Mouse (Mus musculus): Measurements from ENCODE around the gene Enoph1. TPM values are rescaled to one million over a fixed set of nuclear protein-coding genes. Genes with fewer than 3 reads are reported as not detected.

Gene Enoph1
- polyA plus RNA-seq, 1 experiment, result 34.2 TPM

DNA sequence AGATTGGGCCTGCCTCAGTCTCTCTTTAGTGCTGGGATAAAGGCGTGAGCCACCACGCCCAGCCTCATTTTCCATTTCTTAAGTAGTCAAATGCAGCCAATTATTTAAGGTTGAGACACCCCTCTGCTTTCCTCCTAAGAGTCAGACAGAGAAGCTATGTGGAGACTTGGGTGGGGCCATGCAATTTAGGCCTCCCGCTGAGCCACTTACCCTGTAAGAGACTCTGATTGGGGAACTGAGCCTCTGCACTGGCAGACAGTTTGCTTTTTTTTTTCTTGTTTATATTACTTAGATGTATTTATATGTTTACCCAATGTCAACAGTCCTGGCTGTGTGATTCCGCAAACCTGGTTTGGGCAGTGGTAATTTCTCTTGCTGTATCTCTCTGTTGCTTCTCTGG is 4.2 kb downstream of the Enoph1 start:
- TF ChIP-seq CTCF (IDR thresholded peaks at IDR 0.05; ENCODE audit: borderline replicate concordance, control insufficient read depth, extremely low read depth, insufficient read depth, low read length, poor library complexity), result no peak
- TF ChIP-seq POLR2A (IDR thresholded peaks at IDR 0.05; ENCODE audit: control insufficient read depth, extremely low read depth, insufficient read depth, low read length, poor library complexity), result no peak
- no peak overlapping the region for H3K27ac ChIP-seq (ENCODE audit: control insufficient read depth, insufficient read depth, low read length)
- peaks cover 3% of the 10 kb centered on the region; the same call in 1 of the 2 replicates for H3K4me1 ChIP-seq (replicated peaks; ENCODE audit: control insufficient read depth, insufficient read depth, low read length)
- H3K4me3 ChIP-seq (ENCODE audit: control insufficient read depth, insufficient read depth, low read length), result no peak overlapping the region
- no peaks in the 10 kb centered on the region for H3K36me3 ChIP-seq (ENCODE audit: control insufficient read depth, insufficient read depth, low read length)
- 95% methylated on average over 4 of the region's 4 CpGs for WGBS
- DNase-seq, result no peak
- no peaks in the 10 kb centered on the region for H3K27me3 ChIP-seq (ENCODE audit: control insufficient read depth, insufficient read depth, low read length)

DNA sequence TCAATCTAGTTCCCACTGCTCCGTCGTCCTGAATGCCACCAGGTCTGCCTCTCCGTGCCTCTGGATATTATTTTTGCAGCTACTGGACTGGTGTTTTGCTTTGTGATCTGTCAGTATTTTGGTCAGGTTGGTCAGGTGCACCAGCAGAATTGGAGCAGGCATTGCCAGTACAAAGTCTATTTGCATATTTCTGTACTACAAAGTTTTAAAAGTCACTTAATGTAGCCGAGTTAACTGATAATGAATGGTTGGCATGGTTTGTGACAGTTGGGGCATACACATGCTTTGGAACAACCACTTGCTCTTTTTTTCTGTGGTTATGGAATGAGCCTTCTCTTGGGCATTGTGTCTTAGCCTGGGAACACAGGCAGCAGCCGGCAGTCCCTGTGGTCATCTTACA is 4.8 kb downstream of the Enoph1 start:
- Histone ChIP-seq H3K4me3 (ENCODE audit: control insufficient read depth, insufficient read depth, low read length) (no peak overlapping the region), H3K36me3 (ENCODE audit: control insufficient read depth, insufficient read depth, low read length) (no peaks in the 10 kb centered on the region), H3K4me1 (replicated peaks; ENCODE audit: control insufficient read depth, insufficient read depth, low read length) (peaks cover 3% of the 10 kb centered on the region; the same call in 1 of the 2 replicates), H3K27me3 (ENCODE audit: control insufficient read depth, insufficient read depth, low read length) (no peaks in the 10 kb centered on the region), H3K27ac (ENCODE audit: control insufficient read depth, insufficient read depth, low read length) (no peak overlapping the region)
- 93% methylated on average over 5 of the region's 5 CpGs for WGBS
- no peak for TF ChIP-seq POLR2A (IDR thresholded peaks at IDR 0.05; ENCODE audit: control insufficient read depth, extremely low read depth, insufficient read depth, low read length, poor library complexity)
- TF ChIP-seq CTCF (IDR thresholded peaks at IDR 0.05; ENCODE audit: borderline replicate concordance, control insufficient read depth, extremely low read depth, insufficient read depth, low read length, poor library complexity), result no peak
- no peak for DNase-seq

DNA sequence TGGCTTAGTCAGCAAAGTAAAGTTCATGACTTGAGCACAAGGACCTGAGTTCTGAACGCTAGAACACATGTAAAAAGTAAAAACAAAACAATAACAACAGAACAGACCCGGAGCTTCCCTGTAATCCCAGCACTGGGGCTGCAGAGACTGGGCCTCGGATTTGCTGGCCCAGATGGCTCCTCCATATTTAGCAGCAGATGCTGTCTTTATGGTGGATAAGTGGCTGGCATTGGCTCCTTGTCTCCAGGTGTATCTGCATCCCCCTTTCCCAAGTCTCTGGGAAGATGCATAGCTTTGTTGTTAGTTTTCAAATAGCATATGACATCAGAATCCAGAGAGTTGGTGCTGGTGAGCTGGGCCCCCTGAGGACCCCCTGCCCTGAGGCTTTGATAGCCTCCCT is 6.3 kb downstream of the Enoph1 start:
- Histone ChIP-seq H3K4me3 (ENCODE audit: control insufficient read depth, insufficient read depth, low read length) (no peak overlapping the region), H3K27me3 (ENCODE audit: control insufficient read depth, insufficient read depth, low read length) (no peaks in the 10 kb centered on the region), H3K4me1 (replicated peaks; ENCODE audit: control insufficient read depth, insufficient read depth, low read length) (no peaks in the 10 kb centered on the region), H3K36me3 (ENCODE audit: control insufficient read depth, insufficient read depth, low read length) (no peaks in the 10 kb centered on the region), H3K27ac (ENCODE audit: control insufficient read depth, insufficient read depth, low read length) (no peak overlapping the region)
- no peak for TF ChIP-seq CTCF (IDR thresholded peaks at IDR 0.05; ENCODE audit: borderline replicate concordance, control insufficient read depth, extremely low read depth, insufficient read depth, low read length, poor library complexity)
- no peak for TF ChIP-seq POLR2A (IDR thresholded peaks at IDR 0.05; ENCODE audit: control insufficient read depth, extremely low read depth, insufficient read depth, low read length, poor library complexity)
- DNase-seq, result no peak
- 94% methylated on average over 3 of the region's 3 CpGs for WGBS

DNA sequence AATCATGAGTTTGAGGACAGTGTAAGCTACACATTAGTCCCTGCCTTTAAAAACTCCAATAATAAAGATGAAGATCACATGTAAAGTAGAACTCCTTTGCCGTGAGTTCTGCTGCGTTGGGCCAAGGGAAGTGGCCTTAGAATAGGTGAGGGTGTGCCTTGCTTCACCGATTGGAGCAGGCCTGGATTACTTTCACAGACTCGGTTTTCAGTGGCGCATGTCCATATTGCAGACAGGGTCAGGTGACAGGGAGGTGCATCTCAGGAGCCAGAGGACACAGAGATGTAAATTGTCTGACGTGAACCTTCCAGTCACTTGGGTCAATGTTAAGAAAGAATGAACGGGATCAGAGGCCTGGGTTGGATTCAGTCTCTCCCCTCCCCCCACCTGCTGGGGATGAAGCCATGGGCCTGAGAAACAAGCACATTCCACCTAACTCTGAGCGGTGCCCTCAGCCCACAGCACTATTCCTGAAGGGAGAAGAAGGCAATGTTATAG is 7.4 kb downstream of the Enoph1 start:
- Histone ChIP-seq H3K4me3 (ENCODE audit: control insufficient read depth, insufficient read depth, low read length) (no peak overlapping the region), H3K36me3 (ENCODE audit: control insufficient read depth, insufficient read depth, low read length) (no peaks in the 10 kb centered on the region), H3K27me3 (ENCODE audit: control insufficient read depth, insufficient read depth, low read length) (no peaks in the 10 kb centered on the region), H3K27ac (ENCODE audit: control insufficient read depth, insufficient read depth, low read length) (no peak overlapping the region), H3K4me1 (replicated peaks; ENCODE audit: control insufficient read depth, insufficient read depth, low read length) (no peaks in the 10 kb centered on the region)
- WGBS, result 92% methylated on average over 8 of the region's 8 CpGs
- TF ChIP-seq POLR2A (IDR thresholded peaks at IDR 0.05; ENCODE audit: control insufficient read depth, extremely low read depth, insufficient read depth, low read length, poor library complexity), result no peak
- TF ChIP-seq CTCF (IDR thresholded peaks at IDR 0.05; ENCODE audit: borderline replicate concordance, control insufficient read depth, extremely low read depth, insufficient read depth, low read length, poor library complexity), result no peak
- no peak for DNase-seq

DNA sequence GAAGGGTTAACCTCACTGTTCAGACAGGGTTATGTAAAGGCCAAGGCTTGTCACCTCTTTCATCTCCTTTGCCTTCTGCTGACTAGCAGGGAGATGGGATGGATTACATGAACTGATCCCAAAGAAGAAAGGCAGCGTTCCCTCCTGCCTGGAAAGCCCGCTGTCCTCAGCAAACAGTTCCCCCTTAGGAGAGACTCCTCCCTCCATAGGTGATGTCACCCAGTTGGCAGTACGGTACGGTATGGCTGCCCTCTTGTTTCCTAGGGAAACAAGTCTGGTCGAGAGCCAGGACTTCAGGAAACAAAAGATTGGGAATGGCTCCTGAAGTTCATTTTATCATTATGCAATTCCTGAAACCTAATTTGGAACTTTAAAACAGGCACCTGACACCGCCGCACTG is 8.1 kb downstream of the Enoph1 start:
- TF ChIP-seq CTCF (IDR thresholded peaks at IDR 0.05; ENCODE audit: borderline replicate concordance, control insufficient read depth, extremely low read depth, insufficient read depth, low read length, poor library complexity), result no peak
- H3K4me3 ChIP-seq (ENCODE audit: control insufficient read depth, insufficient read depth, low read length), result no peak overlapping the region
- H3K4me1 ChIP-seq (replicated peaks; ENCODE audit: control insufficient read depth, insufficient read depth, low read length), result no peaks in the 10 kb centered on the region
- H3K27ac ChIP-seq (ENCODE audit: control insufficient read depth, insufficient read depth, low read length), result no peak overlapping the region
- 92% methylated on average over 7 of the region's 7 CpGs for WGBS
- H3K36me3 ChIP-seq (ENCODE audit: control insufficient read depth, insufficient read depth, low read length), result no peaks in the 10 kb centered on the region
- no peaks in the 10 kb centered on the region for H3K27me3 ChIP-seq (ENCODE audit: control insufficient read depth, insufficient read depth, low read length)
- DNase-seq, result no peak

DNA sequence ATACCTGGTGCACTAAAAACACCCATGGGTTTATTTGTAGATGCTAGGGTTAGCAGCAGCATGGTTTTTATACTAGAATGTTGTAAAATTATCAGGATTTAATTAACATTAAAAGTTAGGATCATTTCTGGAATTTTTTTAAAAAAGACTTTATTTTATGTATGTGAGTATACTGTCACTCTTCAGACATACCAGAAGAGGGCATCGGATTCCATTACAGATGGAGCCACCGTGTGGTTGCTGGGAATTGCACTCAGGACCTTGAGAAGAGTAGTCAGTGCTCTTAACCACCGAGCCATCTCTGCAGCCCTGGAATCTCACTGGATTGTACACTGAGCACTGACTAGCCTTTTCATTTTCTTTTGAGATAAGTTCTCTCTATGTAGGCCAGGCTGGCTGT is 10.1 kb downstream of the Enoph1 start:
- no peaks in the 10 kb centered on the region for H3K27me3 ChIP-seq (ENCODE audit: control insufficient read depth, insufficient read depth, low read length)
- H3K4me3 ChIP-seq (ENCODE audit: control insufficient read depth, insufficient read depth, low read length), result no peak overlapping the region
- DNase-seq, result no peak
- 95% methylated on average over 3 of the region's 3 CpGs for WGBS
- H3K36me3 ChIP-seq (ENCODE audit: control insufficient read depth, insufficient read depth, low read length), result no peaks in the 10 kb centered on the region
- no peaks in the 10 kb centered on the region for H3K4me1 ChIP-seq (replicated peaks; ENCODE audit: control insufficient read depth, insufficient read depth, low read length)
- TF ChIP-seq CTCF (IDR thresholded peaks at IDR 0.05; ENCODE audit: borderline replicate concordance, control insufficient read depth, extremely low read depth, insufficient read depth, low read length, poor library complexity) (no peak), POLR2A (IDR thresholded peaks at IDR 0.05; ENCODE audit: control insufficient read depth, extremely low read depth, insufficient read depth, low read length, poor library complexity) (no peak)
- H3K27ac ChIP-seq (ENCODE audit: control insufficient read depth, insufficient read depth, low read length), result no peak overlapping the region

DNA sequence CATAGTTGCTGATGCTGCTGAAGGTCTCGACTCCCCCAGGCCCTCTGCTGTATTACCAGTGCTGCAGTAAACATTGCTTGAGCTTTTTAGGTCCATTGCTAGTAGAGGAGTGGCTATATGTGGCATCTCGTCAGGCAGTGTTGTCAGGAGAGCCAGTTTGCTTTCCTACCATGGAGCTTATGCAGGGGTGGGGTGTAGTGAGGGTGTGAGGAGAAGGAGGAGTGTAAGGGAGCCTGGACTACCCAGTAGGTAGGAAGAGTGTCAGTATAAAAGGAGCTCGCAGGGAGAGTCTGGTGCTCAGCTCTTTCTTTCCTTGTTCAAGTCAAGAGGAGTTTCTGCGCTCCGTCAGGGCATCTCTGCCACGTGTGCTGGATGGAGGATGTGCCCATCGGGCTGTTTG is 12.9 kb downstream of the Enoph1 start:
- 94% methylated on average over 7 of the region's 7 CpGs for WGBS
- Histone ChIP-seq H3K4me1 (replicated peaks; ENCODE audit: control insufficient read depth, insufficient read depth, low read length) (no peaks in the 10 kb centered on the region), H3K27ac (ENCODE audit: control insufficient read depth, insufficient read depth, low read length) (no peak overlapping the region), H3K4me3 (ENCODE audit: control insufficient read depth, insufficient read depth, low read length) (no peak overlapping the region), H3K36me3 (ENCODE audit: control insufficient read depth, insufficient read depth, low read length) (no peaks in the 10 kb centered on the region), H3K27me3 (ENCODE audit: control insufficient read depth, insufficient read depth, low read length) (no peaks in the 10 kb centered on the region)
- no peak for DNase-seq
- no peak for TF ChIP-seq POLR2A (IDR thresholded peaks at IDR 0.05; ENCODE audit: control insufficient read depth, extremely low read depth, insufficient read depth, low read length, poor library complexity)
- TF ChIP-seq CTCF (IDR thresholded peaks at IDR 0.05; ENCODE audit: borderline replicate concordance, control insufficient read depth, extremely low read depth, insufficient read depth, low read length, poor library complexity), result no peak
